Mouse (Mus musculus): ENCODE data around the gene Trim28.

Trim28 gene

DNA sequence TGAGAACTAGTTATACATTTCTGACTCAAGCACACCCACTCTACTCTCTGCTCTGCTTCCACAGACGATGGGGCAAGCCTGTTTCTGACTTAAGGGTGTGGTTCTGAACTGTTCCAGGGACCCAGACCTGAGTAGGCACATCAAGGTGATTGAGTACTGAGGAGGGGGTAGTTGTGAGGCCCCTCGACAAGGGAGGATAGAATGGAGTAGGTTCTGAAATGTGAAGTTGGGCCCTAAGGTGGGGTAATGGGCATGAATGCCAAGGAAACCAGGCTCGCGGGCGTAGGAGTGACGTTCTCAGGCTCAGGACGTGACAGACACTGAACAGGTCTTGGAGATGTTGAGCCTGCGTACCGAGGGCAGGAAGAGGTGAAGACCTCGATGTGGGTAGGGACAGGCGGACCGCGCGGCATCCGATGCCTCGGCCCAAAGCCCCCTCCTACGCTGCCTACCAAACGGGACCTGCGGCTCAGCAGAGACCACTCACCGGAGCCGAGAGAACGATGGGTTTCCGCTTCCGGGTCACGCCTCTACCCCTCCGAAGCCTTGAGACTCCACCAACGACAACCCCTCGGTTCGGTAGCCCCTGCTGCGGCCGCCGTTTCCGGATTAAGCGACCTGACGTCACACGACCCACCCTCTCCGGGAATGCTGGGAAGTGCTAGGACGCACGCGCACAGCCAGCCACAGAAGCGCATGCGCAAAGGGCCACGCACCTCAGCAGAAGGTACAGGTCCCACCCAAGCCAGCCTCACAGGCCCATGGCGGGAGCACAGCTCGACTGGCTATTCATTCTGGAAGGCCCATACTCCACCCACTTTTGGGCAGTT is 35.4 kb downstream of the Trim28 start, which contains the start of gene Chmp2a:
Chmp2a (minus strand) TSS at position 660 of the 830 bp plus-strand sequence.
- peak; percentile 98 for DNase-seq (ENCODE audit: low spot score)

DNA sequence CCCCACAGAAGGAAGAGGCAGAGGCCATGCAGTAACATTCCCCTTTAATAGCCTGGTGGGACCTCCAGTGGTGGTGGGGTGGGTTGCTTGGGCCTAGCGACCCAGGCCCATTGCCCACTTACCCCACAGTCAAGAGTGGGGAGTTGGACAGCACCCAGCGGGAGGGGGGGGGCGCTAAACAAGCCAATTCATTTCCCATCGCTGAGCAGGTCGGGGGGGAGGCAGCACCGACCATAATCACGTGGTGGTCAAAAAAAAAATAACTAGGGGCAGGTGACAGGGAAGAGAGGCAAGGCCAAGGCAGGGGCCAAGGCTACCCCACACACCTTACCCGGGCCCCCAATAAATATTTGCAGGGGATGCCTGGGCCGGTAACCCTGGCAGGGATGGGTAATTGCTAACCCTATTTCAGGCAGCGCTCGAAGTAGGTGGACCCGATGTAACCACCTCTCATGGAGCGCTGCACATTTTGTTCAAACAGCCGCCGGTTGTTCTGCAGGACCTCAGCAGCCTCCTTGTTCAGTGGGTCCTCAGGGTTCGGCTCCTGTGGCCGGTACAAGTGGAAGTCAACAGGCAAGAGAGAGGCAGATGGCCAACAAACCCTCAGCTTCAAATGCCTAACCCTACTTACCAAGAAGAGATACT is 36.4 kb downstream of the Trim28 start:
- no peak for DNase-seq (ENCODE audit: low spot score)

DNA sequence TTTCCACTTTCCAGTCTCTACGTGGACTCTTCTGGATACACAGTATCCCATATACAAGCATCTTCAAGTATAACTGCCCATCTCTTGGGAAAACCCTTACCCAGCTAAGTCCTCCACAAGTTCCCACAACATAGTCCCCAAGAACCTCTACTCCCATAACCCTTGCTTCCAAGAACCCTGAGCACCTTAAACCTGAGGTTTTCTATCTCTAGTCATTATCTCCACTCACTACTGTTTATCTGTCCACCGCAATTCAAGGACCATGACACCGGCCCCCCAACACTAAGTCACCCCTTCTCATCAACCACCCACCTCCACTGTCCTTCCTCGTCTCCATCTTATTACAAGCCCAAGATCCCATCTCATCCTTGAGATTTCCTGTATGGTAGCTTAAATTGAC is 37.9 kb downstream of the Trim28 start:
- no peak for DNase-seq (ENCODE audit: low spot score)

DNA sequence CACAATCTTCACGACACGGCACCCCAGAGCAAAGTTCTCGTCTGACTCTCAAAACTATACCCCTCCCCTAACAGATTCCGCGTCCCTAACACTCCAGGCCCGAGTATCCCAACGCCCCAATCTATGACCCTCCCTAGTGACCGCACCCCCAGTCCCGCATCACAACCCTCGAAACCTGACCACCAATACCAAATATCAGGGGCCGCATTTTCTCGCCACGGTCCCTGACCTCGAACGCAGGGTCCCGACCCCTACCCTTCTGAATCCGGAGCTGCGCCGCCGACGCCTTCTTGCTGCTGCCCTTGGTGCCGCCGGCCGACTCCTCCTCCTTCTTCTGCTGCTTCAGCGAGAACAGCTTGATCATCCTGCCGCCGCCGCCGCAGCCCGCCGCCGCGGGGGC is 38.5 kb downstream of the Trim28 start:
- no peak for DNase-seq (ENCODE audit: low spot score)

DNA sequence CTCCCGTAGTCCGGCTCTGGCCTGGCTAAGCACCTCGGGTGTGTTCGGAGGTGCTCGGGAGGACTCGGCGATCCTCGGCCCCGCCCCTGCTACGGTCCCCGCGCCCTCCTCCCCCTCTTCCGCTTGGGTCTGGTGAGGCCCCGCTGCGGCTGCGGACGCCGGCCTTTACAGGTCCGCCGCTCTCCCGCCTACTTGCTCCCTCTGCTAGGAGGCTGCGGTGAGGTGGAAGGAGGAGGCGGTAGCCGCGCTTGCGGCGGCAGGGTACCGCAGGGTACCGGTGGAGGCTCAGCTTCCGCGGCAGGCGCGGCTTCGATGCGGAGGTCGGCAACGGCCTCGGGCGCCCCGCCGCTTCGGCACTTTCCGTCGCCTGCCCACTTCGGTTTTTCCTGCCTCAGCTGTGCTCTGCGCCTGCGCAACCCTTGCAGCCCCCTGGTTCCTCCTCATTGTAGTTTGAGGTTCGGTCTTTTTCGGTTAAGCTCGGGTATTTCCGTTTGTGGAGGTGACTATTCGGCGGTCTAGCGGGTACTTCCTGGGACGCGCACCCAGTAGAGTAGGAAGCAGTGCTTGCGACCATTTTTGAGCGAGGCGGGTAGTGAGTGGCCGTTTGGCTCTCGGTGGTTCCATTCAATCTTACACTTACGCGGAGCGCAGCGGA is 39.1 kb downstream of the Trim28 start, which contains the start of gene Ube2m:
Ube2m (minus strand) TSS at position 375 of the 655 bp plus-strand sequence.
- peak; percentile 99 for DNase-seq (ENCODE audit: low spot score)

DNA sequence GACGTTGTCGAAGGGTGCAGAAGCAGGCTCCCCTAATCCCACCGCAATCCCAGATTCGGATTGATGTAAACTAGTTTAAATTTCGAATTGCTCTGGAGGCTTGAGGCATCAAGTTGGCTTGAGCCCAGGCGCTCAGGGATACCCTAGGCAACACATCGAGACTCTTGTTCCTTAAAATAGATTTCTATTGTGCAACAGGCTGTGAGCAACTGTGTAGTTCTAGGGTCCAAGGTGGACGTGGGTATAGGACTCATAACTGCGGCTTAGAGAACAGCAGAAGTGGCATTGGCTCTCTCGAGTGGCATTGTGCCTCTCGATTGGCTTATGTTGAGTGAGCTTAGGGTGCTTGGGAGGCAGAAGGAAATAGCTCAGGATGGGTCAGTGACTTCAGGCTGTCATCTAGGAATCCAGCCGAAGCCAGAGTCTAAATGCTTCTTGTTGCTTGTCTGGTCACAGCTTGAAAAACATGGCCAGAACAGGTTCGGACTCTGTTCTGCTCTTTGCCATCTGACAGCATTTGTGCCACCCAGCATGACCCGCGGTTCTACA is 39.8 kb downstream of the Trim28 start:
- DNase-seq (ENCODE audit: low spot score) = no peak

DNA sequence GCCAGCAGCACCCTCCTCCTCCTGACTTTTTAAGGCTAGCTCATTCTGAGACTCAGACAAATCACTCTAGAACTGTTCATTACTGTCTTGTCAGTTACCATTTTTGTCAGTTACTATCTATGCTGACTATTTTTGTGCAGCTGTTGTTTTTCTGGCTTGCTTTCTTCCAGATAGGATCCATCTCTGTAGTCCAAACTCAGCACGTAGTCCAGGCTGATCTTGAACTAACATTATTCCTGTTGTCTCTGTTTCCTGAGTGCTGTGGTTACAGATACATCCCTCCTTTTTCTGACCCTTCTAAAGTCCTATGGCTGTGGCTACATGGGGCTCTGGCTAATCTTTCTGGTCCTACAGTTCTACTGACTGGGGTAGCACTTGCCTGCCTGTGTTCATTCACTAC is 40.3 kb downstream of the Trim28 start:
- DNase-seq (ENCODE audit: low spot score) = no peak

DNA sequence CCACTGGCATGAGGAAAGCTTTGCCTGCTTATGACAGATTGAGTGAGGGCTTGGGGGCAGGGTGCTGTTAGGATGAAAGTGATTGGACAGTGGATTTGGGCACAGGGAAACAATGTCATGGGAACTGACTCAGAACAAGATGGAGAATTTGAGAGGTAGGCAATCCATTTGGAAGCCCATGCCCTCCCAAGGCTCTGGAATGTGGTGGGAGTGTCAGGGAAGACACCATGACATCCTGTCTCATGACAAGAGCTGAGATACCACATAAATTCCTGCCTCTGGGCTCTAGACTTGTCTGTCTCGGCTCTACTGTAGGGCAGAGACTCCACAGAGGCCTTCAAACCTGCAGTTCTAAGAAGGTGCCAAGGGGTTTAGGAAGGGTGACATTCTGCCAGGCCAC is 42.3 kb downstream of the Trim28 start:
- DNase-seq (ENCODE audit: low spot score) = no peak

DNA sequence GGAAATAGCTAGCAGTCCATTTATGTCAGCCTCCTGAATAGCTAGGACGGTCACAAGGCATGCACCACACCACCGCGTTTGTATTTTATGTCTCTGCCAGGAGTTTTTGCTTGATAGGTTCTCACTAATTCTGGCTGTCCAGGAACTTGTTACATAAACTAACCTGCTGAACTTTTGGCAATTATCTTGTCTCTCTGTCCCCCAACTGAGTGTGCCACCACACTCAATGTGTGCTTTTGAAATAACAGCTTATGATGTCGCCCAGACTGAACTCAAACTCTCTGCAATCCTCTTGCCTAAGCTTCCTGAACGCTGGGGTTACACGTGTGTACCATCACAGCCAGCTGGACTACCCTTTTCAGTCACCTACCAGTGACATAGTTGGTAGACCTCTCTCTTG is 43.6 kb downstream of the Trim28 start:
- no peak for DNase-seq (ENCODE audit: low spot score)

DNA sequence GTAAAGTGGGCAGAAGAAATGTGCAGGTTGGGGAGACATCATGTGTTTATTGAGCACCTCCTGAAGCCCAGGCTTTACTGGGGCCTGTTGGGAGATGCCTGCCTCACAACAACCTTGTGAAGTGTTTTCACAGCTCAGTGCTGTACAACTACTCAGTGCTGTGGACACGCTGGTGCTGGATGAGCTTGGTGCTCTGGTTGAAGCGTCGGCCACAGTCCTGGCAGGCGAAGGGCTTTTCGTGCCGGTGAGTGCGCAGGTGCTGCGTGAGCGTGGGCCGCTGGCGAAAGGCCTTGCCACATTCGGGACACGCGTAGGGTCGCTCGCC is 44.2 kb downstream of the Trim28 start:
- no peak for DNase-seq (ENCODE audit: low spot score)

DNA sequence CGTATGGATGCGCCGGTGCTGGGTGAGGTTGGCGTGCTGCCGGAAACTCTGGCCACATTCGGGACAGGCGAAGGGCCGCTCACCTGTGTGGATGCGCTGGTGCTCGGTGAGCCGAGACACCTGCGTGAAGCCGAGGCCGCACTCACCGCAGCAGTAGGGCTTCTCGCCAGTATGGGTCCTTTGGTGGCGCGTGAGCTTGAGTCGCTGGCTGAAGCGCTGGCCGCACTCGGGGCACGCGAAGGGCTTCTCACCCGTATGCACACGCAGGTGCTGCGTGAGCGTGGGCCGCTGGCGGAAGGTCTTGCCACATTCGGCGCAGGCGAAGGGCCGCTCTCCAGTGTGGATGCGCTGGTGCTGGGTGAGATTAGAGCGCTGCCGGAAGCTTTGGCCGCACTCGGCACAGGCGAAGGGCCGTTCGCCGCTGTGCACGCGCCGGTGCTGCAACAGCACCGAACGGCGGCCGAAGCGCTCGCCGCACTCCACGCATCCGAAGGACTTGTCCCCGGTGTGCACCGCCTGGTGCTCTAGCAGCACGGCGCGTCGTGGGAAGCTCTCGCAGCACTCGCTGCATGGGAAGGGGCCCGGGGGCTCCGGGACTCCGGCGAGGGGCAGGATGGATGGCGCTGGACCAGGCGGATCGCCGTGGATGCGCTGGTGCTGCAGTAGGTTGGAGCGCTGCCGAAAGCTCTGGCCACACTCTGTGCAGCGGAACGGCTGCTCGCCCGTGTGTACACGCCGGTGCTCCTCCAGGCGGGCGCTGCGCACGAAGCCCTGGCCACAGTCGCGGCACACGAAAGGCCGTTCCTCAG is 44.7 kb downstream of the Trim28 start:
- DNase-seq (ENCODE audit: low spot score) = peak; percentile 52

DNA sequence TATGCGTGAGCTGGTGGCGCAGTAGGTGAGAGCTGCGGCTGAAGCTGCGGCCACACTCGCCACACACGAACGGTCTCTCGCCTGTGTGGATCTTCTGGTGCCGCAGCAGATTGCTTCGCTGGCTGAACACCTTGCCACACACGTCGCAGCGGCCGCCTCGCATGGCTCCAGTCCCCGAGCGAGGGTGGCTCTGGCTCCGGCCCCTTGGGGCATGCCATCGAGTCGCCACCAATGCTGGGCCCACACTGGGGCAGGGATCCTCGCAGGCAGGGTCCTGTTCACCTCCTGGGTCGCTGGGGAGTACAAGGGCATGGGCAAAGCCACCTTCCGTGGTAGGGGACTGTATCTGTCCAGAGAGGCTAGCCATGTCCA is 45.3 kb downstream of the Trim28 start:
- DNase-seq (ENCODE audit: low spot score) = no peak

DNA sequence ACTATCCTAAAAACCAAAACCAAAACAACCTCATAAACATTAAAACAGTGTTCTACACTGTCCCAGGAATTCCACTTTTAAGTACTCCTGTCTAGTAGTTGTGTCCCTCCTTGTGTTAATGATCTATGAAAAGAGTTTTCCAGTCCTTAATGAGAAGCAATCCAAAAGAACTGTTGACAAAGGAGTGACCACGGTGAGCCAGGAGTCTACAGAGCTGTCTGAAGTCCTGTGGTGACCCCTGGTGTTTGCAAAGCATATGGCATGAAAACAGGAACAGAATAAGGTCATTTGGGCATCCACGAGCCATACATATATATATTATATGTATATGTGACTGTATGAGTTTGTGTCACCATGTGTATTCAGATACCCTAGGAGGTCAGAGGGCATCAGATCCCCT is 47.2 kb downstream of the Trim28 start:
- peak; percentile 87 for DNase-seq (ENCODE audit: low spot score)

DNA sequence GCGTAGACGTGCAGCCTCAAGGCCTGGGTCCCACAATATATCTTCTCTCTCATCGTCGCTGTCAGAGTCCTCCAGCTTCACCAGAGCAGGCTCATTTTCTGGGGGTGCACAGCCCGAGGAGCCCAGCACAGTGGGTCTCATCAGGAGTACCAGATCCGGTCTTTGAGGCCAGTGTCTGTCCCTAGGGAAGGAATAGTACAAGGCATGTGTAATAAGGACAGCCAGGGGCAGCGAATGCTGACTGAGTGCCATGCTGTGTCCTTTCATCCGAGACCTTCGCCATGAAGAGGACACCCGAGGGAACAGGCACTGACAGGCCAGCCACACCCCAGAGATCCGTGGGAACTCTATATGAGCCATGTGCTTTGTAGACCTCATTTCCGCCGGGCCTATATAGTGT is 54.1 kb downstream of the Trim28 start:
- DNase-seq (ENCODE audit: low spot score) = no peak

DNA sequence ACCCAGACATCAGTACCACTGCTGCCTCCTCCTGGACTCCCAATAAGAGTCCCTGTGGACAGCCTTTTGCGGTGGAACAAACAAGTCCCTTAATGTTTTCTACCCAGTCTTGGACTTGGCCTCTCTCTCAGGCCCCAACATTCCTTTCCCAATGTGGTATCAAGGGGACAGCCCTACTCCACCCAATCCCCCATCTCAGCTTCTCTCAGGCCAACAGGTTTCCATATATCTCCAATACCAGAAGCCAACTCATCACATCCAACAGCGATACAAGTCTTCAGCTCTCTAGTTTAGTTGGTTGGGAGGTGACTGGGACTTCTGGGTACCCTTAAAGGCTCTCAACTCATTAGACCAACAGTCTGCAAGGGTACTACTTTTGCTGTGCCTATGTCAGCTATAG is 54.6 kb downstream of the Trim28 start:
- no peak for DNase-seq (ENCODE audit: low spot score)

DNA sequence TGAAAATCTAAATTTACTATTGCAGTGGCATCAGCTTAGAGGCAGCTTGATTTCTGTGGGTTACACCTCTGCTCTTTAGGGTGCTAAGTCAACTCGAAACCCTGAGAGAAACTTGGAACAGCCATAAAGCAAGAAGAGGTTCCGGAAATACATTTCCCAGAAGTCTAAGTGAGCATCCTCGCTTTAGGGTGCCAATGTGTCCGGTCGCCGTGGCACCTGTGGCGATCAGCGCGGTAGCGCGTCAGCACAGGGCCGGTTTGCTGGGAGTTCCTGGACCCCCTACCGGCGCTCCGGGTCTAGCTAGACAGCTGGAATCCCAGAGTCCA is 55.0 kb downstream of the Trim28 start:
- no peak for DNase-seq (ENCODE audit: low spot score)

DNA sequence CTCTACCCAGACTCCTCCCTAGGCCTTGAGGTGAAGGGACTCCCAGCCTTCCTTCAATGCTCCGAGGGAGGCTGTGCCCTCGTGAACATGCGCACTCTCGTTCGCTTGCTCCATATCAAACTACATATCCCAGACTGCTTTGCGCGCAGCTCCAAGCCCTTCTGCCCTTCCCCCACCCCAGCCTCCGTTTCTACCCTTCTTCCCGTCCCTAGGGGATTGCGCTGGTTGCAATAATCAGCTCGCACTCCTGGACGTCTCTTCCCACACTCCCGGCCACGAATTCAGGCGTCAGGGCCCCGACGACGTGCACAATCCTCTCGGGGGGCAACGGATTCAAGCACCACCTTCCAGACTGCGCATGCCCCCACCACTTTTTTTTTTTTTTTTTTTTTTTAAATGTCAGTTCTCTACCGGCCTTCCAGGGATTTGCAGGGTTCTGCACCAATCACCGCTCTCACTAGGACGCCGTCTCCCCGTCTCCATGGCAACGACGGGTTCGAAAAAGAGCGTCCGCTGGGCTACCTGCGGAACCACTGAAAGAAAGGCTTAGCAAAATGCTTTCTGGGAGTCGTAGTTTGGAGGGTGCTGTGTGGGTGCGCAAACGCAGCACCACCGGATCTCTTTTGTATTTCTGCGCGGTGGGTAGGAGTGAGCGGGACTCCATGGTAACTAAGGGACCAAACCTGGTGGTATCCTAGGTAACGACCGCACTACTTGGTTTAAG is 55.5 kb downstream of the Trim28 start, which contains the start of gene Mzf1:
Mzf1 (minus strand) TSS at position 478 of the 724 bp plus-strand sequence.
- peak; percentile 99 for DNase-seq (ENCODE audit: low spot score)

DNA sequence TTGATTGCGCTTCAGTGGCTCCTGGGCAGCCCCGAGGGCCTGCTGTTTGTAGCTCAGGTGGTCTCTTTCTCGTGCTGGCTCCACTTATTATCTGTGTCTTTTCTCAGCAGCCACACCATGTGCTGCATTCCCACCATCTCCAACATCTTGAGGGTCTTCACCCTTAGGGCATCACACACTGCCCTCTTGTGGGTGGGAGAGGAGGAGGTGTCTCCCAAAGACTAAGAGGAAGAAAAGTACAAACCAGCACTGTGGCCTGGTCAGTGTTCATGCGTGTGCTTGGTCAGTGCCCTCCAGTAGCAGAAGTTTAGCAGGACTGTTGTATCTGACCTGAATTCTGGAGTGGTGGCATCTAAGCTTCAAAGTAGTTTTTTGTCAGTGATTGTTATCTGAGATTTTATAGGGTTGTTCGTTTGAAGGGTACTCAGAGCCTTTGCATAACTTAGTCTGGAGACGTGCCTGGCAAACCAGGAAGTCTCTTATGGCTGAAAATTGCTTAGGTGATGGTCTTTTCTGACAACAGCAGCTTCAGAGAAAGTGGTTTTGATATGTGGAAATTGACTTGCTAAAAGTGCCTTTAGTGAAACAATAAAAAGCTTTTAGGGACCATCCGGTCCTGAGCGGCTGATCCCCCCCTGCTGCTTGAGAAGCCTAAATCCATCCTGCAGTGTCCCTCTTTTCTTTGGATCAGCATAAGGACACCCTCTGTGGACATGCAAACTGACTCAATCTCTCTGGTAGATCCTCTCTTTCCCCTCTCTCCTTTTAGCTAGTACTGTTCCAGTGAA is 58.2 kb downstream of the Trim28 start:
- DNase-seq (ENCODE audit: low spot score) = no peak

DNA sequence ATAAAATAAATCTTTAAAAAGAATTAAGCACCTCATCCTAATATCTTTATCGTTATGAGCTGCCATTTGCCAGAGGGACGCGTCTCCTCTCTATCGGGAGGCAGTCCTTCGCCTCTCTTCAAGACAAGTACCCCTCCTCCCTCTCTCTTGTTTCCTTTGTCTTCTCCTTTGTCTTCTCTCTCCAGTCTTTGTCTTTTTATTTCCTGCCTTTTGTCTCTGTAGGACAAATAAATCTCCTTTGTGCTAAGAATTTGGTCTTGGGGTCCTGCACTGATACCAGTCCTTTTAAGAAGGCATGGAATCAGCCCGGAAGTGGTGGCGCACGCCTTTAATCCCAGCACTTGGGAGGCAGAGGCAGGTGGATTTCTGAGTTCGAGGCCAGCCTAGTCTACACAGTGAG is 60.6 kb downstream of the Trim28 start:
- no peak for DNase-seq (ENCODE audit: low spot score)

DNA sequence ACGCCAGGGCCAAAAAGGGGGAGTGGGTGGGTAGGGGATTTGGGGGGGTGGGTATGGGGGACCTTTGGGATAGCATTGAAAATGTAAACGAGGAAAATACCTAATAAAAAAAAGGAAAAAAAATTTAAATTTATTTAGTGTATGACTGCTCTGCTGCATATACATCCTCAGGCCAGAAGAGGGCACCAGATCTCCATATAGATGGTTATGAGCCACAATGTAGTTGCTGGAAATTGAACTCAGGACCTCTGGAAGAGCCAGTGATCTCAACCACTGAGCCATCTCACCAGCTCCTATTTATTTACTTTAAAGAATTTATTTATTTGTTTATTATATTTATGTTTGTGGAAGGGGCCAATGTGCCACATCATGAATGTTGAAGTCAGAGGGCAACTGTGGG is 64.5 kb downstream of the Trim28 start:
- peak; percentile 36 for DNase-seq (ENCODE audit: low spot score)

DNA sequence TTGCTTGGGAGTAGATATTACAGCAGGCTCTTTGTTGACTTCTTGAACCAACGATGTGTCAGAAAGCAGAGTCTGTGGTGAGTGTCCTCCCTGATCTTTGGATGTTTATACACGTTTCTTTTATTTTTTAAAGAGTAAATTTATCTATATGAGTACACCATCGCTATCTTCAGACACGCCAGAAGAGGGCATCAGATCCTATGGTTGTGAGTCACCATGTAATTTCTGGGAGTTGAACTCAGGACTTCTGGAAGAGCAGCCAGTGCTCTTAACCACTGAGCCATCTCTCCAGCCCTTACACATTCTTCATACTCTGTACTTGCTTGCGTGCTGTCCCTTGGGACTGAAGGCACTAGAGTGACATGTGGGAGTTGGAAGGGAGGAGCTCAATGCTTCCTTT is 73.4 kb downstream of the Trim28 start:
- DNase-seq (ENCODE audit: low spot score) = no peak

All from embryo, embryonic 10.5 days (tissue).